Mouse (Mus musculus) small intestine, adult 2 months (tissue): Measurements from ENCODE around the gene Cdk10.

Source experiments
- CTCF ChIP-seq: fragments of 200-500 bp; IDR thresholded peaks from 2 replicates; pipeline ENCODE4 v1.5.1; 2012; ENCODE audit warnings: low read depth, mild to moderate bottlenecking, control low read depth, inconsistent platforms, low read length, moderate library complexity, mixed read lengths; ENCODE audit not compliant: insufficient replicate concordance, insufficient read length; ENCODE audit errors: extremely low read depth
- POLR2A ChIP-seq: fragments of 200-500 bp; IDR thresholded peaks from 2 replicates; pipeline ENCODE4 v1.6.1; 2012; ENCODE audit warnings: low read depth, mild to moderate bottlenecking, control low read depth, inconsistent platforms, low read length, moderate library complexity

- no peak for TF ChIP-seq CTCF
- no peak for TF ChIP-seq POLR2A
These were observed 43.3 kb upstream of the Cdk10 start for GRCm38 (mm10) chr8:123181391-123181790.
